Mouse (Mus musculus): ENCODE measurements around the gene Slc36a4.

Slc36a4 gene

DNA sequence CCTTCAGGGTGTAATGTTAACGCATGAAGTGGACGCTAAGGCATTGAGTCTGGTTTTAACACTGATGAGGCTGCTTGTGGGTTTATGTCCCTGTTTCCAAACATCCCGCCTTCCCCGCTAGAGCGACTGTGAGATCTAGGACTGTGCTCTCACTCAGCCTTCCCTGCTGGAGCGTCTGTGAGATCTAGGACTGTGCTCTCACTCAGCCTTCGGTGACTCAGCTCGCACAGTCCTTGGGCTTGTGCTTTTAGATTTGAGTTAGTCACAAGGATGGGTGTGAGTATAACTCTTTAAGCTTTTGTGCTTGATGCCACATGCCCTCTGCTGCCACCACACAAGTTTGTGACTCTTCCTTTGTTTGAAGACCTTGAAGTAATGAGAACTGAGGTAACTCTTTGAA lies 17.6 kb downstream of the Slc36a4 start:
- DNase-seq = no peak

DNA sequence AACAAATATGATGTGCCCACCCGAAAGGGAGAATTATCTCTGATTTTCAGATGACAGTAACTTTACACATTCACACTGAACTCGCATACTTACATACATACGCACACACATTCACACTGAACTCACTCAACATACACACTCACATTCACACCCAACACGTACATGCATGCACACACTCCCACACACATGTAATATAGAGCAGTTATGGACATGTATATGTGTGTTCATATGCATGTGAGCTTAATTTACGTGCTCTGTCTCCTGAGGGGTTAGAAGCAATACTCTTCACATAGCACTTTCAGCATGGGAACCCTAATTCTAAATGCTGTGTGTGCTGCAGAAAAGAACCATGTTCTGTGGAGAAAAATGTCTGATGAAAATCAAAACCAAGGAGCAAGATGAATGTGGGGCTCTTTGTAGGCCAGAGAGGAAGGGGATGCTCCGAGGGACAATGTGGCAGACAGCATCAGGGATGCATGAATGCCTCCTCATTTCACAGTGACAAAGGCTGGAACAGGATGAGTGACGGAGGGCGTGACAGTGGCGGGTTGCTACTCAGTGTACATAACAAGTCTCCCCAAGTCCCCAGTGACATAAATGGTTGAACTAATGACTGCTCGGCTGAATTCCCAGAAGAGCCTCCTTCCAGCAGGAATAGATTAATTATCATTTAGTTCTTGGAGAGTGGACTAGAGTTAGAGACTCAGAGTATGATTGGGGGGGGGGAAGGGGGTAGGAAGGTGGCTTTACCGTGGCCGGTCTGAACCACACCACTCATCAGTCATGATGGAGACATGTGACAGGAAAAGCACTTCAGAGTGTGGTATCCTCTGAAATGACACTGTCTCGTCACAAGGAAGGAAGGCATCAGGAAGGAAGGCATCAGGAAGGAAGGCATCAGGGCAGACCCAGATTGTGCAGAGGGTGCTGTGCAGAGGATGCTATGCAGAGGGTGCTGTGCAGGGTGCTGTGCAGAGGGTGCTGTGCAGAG lies 22.5 kb downstream of the Slc36a4 start:
- DNase-seq = no peak

DNA sequence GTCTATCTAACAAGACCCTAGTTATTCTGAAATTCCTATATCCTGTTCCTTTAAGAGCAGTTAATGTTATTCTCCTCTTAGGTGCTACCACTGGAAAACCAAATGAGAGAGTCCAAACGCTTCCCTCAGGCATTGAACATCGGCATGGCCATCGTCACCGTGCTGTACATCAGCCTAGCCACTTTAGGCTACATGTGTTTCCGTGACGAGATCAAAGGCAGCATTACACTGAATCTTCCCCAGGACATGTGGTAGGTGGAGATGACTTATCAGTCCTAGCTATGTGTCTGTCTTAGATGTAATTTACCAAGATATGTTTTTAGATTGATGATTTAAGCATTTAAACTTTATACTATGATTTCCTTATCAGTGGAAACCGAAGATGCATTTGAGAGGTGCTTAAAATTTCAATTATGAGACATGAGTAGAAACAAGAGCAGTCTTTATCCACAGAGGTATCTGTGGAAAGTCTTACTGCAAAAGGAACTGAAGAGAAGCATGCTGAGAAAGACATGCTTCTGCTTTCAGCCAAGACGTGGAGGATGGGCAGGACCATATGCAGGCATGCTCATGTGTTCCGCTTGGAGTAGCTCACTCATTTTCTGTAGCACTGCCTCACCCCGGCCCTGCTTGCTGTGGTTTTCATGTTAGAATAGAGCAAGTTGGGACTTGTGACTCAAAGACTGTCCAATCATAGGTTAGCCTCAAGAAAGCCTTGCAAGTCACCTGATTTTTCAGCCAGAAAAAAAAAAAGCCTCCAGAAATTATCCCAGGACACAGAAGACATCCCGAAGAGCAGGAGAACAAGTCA lies 24.7 kb downstream of the Slc36a4 start:
- DNase-seq = no peak

DNA sequence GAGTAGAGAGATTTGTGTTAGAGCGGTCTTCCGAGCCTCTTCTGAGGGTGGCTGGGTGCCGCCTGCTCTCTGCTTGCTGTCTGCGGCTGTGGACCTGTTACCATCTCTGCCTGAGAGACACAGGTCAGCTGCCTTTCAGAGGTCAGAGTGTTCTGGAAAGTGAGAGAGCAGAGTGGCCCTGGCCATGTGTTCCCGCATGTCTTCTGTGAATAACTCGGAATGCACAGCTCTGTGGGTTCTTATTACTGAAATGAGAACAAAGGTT lies 25.3 kb downstream of the Slc36a4 start:
- no peak for DNase-seq

DNA sequence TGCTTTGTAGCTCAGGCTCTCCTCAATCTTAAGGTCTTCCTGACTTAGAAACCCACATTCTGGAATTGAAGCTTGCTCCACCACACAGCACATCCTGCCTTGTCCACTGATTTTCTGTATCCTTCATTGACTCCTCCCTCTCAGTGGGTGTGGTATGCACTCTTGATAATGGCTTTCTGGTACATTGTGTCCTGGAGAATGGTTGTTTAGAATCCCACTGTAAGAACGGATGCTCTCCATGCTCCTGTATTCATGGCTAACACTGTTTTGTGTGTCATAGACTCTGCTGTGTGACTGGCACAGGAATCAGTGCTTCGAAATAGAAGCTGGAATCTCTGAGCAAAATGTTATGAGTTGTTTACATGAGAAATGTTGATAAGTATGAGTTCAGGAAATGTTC lies 28.0 kb downstream of the Slc36a4 start:
- DNase-seq = no peak

DNA sequence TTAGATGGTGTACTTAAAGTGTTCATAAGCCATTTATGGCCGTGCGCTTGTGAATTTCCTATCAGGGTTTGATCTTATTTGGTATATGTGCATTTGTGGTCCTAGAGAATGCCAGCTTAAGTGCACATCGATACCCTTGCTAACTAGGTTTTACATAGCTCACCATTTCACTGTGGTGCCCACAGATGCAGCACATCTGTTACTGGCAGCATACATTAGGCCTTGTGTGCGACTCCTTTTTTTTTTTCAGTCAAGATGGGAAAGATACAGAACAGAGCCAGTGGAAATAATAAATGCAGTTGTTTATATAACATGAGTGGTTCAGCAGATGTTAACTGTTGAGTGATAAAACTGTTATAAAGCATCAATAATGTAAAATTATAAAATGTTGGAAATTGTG lies 31.9 kb downstream of the Slc36a4 start:
- no peak for DNase-seq

DNA sequence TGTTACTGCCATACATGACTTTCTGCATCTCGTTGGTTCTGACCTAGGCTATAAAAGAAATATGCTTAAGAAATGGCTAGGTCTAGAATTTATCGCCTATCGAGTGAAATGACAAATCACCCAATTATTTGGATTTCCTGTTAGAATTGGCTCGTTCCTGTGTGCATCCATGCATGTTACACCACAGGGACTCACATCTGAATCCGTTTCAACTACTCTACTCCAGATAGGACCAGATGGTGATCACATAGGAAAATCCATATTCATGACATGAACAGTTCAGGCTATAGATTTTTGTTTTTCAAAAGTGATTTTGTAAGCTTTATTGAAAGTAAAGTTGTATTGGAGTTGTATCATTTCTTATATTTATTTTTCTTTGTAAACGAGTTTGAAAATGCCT lies 32.4 kb downstream of the Slc36a4 start:
- DNase-seq = no peak

DNA sequence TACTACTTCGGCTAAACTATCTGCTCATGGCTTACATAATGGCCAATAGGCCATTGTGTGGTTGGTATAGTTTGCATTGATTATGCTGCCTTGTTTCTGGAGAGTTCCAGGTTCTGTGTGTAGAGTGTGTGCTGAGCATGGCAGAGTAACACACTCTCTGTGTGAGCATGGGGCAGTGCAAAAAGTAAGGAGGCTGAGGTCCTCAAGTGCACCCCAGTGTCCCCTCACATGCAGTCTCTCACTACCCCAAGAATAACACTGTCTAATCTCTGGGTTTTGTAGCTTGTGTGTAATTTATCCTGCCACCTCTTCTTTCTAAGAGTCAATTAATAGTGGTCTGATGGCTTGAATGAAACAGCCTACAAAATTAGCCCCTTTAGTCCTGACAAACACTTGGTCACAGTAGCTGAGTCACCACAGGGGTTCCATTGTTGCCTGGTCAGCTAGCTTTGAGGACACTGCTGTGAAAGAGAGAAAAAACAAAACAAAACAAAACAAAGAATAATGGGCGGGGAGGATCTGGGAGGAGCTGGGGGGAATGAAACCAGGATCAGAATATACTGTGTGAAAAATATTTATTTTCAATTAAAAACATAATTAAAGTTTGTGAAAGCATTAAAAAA lies 36.6 kb downstream of the Slc36a4 start:
- no peak for DNase-seq

DNA sequence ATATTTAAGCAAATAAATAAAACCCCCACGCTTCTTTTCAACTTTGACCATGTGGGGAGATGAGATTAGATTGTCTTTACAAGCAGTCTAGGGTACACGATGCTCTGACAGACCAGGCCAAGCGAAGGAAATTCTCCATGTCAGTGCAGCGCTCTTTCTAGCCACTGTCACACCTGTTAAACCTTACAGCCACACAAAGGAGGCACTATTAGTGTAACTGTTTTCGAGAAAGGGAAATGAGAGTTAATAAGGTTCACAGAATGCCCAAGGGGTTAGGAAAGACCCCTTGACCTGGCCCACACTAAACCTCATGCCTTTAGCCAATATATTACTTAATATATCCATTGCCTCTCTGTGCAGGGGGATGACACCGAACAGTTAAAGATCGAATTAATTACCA lies 37.1 kb downstream of the Slc36a4 start:
- no peak for DNase-seq

DNA sequence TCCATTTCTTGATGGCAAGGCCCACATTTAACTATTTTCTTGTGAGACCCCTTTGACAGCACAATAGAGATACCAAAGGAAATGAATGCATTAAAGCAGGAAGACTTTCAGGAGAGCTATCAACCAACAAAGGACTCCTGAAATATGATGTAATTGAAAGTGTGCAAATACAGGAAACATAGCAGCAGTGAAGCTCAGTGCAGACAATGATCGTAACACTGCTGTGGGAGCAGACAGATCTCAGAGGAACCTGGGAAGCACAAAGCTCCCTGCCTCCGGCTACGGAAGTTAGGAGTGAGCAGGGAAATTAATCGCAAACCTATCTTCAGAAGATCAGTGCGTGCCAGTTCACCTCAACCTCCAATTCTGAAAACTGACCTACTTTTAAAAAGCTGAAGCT lies 38.8 kb downstream of the Slc36a4 start:
- DNase-seq = no peak

DNA sequence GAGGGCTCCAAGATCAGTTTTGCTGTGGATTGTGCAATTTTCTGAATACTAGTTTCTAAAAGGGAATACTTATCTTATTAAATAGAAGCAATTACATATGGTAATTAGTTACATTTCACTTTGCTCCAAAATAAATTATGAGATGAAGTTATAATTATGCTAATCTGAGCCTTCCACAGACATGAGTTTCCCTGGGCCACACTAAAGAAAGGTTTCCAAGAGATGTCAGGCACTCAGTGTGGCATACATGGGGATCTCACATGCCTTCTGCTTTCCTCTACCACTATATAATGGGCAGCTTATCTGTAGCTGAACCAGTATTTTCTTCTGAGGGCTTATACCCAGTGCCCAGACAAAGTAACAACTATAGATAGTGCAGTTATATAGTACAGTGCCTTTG lies 49.8 kb downstream of the Slc36a4 start:
- DNase-seq = no peak

DNA sequence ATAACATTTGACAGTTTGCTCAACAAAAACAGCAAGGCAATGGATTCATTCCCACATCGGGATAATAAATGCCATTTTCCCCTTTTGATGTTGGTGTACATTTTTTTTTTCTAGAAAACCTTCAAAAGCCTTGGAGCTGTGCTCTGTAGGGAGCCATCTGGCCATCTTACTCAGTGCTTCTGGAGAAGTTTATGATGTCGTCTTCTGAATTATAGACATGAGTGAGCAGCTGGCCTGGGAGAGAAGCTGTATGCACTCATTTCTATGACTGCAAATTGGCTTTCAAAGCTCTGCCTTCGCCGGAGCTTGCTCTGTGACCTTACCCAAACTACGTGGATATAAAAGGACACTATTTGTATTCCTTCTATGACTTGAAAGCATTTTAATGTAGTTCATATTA lies 56.8 kb downstream of the Slc36a4 start:
- DNase-seq = no peak

DNA sequence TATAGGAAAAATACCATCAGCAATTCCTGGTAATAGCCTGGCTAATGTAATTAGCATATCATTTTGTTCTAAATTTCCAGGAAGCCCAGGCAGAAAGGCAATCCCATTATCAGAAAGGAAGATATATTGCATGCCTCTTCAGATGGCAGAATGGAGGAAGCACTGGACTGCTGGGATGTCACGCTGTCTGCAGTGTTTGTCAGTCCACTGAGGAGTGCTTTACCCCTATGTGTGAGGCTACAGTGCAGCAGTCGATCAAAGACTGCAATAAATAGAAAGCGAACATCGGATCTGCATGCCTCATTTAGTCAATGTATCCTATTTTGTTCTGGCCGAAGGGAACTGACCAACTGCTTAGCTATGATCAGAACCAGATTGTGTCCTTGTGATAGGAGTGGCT lies 57.3 kb downstream of the Slc36a4 start:
- DNase-seq = no peak

DNA sequence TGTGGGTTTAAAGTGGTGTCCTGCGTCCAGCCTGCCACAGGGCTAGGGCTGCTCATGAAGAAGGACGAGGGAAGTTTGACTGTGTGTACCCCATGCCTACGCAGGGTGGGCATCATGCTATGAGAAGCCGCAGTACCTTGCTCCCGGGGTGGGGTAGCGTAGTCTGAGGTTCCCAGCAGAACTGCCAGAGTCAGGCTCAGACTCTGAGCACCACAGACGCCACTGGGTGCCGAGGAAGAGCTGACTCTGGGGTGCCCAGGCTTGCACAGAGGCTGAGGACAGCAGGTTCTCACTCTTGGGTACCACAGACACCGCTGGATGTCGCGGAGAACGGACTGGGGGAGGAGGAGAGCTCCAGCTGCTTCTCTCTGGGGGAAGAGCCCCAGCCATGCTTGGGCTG lies 63.2 kb downstream of the Slc36a4 start:
- DNase-seq = no peak

DNA sequence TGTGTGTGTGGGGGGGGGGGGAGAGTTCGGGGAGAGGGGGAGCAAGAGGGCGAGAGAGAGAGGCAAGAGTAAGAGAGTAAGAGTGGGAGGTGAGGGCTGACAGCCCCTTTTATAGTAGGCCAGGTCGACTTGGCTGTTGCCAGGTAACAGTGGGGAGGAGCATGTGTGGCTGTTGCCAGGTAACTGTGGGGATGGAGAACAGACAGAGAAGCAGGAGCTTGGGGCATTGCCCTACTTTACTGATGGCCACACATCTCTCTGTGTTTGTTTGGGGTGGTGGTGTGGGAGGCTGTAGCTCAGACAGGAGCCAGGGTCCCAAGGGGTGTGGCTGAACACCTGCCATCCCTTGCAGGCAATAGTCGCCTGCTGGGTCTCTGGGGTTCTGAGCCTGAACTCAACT lies 63.9 kb downstream of the Slc36a4 start:
- DNase-seq = no peak

DNA sequence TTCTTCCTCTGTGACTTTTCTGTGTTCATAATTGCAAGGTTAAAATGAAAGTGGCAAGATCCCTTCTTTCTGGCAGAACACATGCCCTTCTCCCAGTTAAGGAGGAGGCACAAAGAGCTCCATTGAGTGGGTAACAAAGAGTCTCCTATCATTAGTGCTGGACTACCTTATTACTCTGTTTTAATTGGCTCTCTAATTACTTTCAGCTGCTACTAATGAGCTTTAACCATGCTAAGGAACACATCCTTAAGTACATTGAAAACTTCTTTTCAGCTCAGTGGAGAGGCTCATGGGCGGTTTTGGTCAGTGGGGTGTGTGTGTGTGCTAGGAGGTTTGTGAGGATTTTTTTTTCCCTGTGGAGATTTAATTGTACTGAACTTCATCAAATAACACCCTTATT lies 65.4 kb downstream of the Slc36a4 start:
- no peak for DNase-seq

DNA sequence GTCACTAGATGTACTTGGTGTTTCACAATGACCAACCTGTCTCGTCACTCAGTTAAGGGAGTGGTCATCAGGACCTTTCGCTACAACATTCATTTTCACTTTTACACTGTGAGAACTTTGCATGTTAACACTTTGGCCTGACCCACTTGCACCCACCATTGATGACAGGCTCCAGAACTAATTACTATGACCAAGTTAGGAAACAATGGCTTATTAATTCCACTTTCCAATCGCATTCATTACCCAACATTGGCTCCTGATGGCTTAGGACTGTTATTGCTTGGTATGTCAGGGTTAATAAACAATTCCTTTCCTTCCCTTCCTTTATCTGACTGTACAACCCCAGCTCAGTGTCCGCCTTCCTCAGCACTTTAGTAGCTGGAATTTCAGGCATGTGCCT lies 72.4 kb downstream of the Slc36a4 start:
- DNase-seq = no peak

DNA sequence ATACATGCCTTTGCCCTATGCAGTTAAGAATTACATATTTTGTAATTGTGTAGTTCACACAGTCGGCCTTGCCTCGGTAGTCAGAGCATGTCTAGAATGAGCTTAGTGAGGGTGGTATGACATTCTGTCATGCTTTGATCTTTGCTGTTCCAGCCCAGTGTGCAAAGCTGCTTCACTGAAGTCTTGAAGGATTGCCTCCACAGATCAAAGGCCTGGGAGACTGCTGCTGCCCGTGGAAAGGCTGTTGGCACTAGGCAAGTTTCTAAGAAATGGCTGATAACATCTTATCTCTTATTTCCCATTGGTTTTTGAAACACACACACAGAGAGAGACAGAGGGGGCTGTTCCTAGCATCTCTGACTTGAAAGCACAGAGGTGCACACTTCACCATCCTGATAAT lies 76.7 kb downstream of the Slc36a4 start:
- peak in 1 of 2 experiments; percentile 5 for DNase-seq

DNA sequence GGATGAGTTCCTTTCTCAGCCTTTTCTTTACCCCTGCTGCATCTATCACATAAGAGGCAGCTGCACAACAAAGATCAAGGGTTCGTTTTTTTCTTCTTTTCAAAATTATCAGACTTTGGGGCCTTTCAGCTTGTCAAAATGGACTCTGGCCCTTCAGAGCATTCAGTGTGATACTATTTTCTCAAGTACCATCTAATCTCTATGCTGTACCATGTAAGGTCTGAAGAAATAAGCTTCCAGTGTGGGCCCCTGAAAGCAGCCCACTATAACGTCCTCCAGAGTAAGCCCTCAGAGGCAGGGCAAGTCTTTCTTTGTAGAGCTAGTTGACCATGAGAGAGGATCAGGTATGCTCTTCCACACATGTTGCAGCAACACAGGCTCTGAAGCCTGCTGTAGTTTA lies 77.1 kb downstream of the Slc36a4 start:
- DNase-seq = no peak

DNA sequence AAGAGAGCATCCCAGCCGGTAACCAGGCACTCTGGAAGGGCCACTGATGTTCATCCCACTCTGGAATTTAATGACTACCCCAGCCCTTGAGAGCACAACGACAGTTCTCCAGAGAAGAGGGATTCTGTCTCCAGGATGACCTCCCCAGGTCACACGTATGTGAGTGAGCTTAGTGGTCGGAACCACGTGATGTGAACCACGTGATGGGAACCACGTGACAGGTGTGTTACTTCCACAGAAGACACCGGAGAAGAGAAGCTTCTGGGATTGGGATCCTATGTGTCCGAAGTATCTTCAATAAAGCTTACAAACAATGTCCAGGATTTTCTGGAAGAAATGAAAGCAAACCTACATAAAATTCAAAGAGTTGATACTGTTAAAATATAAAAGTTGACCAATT lies 82.5 kb downstream of the Slc36a4 start:
- no peak for DNase-seq
